Mouse (Mus musculus) limb, embryonic 15.5 days (tissue): ENCODE results near the gene Ssu72. TPM values are rescaled to one million over a fixed set of nuclear protein-coding genes. Genes with fewer than 3 reads are reported as not detected.
"Not testable (repeated sequence)": the region's sequence is repeated elsewhere in the genome, so short reads cannot be mapped to it uniquely, and the experiment has no call there.

Experiments used
- ATAC-seq: fragments of 200-750 bp; cut with Nextera tagmentation; 2 replicates; pipeline ENCODE4 v1.8.0; 2017; ENCODE audit warnings: low read depth, moderate TSS enrichment; ENCODE audit not compliant: insufficient number of reproducible peaks, low FRiP score, low TSS enrichment
- H3K27ac ChIP-seq: fragments of 300-500 bp; sonication (generic); 2 replicates; pipeline ENCODE4 v1.5.1; 2015; ENCODE audit warnings: moderate library complexity, mild to moderate bottlenecking, inconsistent platforms
- H3K27me3 ChIP-seq: fragments of 300-500 bp; sonication (generic); 2 replicates; pipeline ENCODE4 v1.6.1; 2015; ENCODE audit warnings: inconsistent platforms
- H3K36me3 ChIP-seq: fragments of 300-500 bp; sonication (generic); 2 replicates; pipeline ENCODE4 v1.6.1; 2015; ENCODE audit warnings: inconsistent platforms
- H3K4me1 ChIP-seq: fragments of 300-500 bp; sonication (generic); 2 replicates; pipeline ENCODE4 v1.6.1; 2015; ENCODE audit warnings: inconsistent platforms
- H3K4me2 ChIP-seq: fragments of 300-500 bp; sonication (generic); 2 replicates; pipeline ENCODE4 v1.6.1; 2015; ENCODE audit warnings: mild to moderate bottlenecking, inconsistent platforms
- H3K4me3 ChIP-seq: fragments of 300-500 bp; sonication (generic); 2 replicates; pipeline ENCODE4 v1.5.1; 2015; ENCODE audit warnings: mild to moderate bottlenecking, inconsistent platforms
- H3K9ac ChIP-seq: fragments of 300-500 bp; sonication (generic); 2 replicates; pipeline ENCODE4 v1.6.1; 2015; ENCODE audit warnings: inconsistent platforms
- H3K9me3 ChIP-seq: fragments of 300-500 bp; sonication (generic); 2 replicates; pipeline ENCODE4 v1.6.1; 2016; ENCODE audit warnings: inconsistent platforms
- WGBS: fragments of 180-500 bp; shearing (Covaris S2); methylation state at CpG from one replicate; pipeline ENCODE4 v1.1.7; 2015; 5-methylcytosine and 5-hydroxymethylcytosine counted together
- polyA plus RNA-seq: library from polyadenylated mRNA; unstranded; fragments of >200 nt; fragmentation: Nextera tagmentation; extraction: Ambion mirVana; gene quantifications from 2 replicates; pipeline ENCODE4 v1.2.1, GENCODE M21; 2015

Gene Ssu72
- polyA plus RNA-seq, 1 experiment from 2014 or later: 132 TPM

DNA sequence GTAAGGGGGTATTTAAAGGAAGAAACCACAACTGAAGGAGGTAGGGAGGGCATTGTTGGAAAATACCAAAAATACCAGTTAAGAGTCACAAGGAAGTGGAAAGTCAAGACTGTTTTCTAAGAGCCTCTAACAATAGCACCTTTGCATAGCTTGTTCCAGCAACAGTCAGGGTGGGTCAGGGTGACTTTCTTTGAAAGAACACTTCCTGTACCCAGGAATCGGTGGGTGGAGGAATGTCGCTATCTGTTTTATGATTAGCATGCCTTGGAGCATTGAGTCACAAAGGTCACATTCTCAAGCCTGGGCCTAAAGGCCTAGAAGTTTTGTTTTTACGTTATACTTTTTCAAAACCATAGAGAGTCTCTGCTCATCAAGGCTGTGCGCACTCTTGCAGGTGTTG is 16.8 kb upstream of the Ssu72 start:
- not testable (repeated sequence) for H3K4me3 ChIP-seq, H3K27ac ChIP-seq, H3K9me3 ChIP-seq, H3K36me3 ChIP-seq, ATAC-seq, H3K4me1 ChIP-seq, H3K4me2 ChIP-seq, H3K27me3 ChIP-seq, H3K9ac ChIP-seq
- 82% methylated on average over 4 of the region's 4 CpGs for WGBS

DNA sequence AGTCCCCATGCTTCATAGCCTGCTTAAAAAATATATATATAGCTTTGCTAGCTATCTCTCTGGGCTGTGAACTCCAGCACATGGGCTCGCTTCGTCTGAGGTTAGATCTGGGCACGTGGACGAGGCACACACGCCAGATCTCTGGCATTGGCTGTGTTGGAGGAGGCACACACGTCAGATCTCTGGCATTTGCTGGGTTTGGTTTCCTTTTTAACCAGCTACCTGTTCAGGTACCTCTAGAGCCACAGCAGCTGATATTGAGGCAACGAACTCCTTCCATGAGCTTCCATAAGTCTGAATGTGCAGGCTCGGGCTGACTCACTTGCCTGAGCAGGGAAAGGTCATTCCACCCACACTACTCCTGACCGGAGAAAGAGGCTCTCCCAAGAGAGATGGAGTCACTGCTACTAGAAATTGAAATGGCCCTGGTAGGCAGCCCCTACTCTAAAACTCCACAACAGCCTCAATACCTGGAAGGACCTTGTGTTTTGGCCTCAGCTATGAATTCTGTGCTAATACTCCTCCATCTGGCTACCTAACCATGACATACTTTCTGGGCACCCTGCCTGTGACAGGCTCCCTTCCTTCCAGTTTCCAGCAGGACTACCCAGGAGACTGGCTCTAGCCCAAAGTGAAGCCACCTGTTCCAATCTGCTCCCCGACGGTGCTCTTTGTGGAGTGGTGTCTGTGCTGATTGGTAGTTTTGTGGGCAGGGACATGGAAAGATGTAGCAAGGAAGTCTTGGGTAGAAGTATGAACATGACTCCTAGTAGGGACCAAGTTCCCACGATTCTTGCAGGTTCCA is 13.8 kb upstream of the Ssu72 start:
- 82% methylated on average over 12 of the region's 12 CpGs for WGBS
- Histone ChIP-seq H3K27me3 (no peaks in the 10 kb centered on the region), H3K9me3 (no peaks in the 10 kb centered on the region), H3K4me2 (no peak overlapping the region), H3K27ac (no peak overlapping the region), H3K36me3 (no peaks in the 10 kb centered on the region), H3K4me1 (peaks cover 17% of the 10 kb centered on the region), H3K4me3 (no peak overlapping the region), H3K9ac (no peak overlapping the region)
- ATAC-seq: no peak

DNA sequence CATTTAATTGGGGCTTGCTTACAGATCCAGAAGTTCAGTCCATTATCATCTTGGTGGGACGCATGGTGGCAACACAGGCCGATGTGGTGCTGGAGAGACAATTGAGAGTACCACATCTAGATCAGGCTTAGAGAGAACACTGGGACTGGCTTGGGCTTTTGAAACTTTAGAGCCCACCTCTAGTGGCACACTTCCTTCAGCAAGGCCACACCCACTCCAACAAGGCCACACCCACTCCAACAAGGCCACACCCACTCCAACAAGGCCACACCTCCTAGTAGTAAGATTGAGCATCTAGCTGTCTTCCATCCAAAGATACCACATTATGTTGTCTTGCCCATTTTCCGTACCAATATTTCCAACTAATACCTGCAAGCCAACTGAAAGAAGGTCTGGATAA is 12.2 kb upstream of the Ssu72 start:
- no peak for ATAC-seq
- H3K9me3 ChIP-seq: no peaks in the 10 kb centered on the region
- no peak overlapping the region for H3K9ac ChIP-seq
- H3K36me3 ChIP-seq: no peaks in the 10 kb centered on the region
- no peaks in the 10 kb centered on the region for H3K27me3 ChIP-seq
- H3K4me1 ChIP-seq: peaks cover 28% of the 10 kb centered on the region
- no peak overlapping the region for H3K4me2 ChIP-seq
- no peak overlapping the region for H3K27ac ChIP-seq
- WGBS: 96% methylated on average over 3 of the region's 3 CpGs
- no peak overlapping the region for H3K4me3 ChIP-seq

DNA sequence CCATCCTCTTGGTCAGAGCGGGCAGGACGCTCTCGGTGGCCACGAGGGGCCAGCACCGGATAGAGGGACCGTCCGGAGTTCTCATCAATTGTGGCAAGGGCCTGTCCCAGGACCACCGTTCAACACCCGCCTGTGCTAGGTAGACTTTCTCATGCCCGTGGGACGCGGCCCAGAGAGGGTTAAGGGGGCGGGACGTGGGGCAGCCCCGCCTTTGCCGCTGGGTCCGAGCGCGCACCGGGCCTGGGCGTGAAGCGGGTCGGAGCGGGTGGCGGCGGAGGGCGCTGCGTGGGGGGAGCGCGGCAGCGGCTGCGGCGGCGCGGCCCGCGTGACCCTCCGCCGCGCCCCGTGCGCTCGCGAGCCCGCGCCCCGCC is 10.5 kb upstream of the Ssu72 start, which contains the start of gene Fndc10:
Fndc10 (plus strand) TSS at position 232 of the 371 bp plus-strand sequence.
- Histone ChIP-seq H3K9me3 (no peaks in the 10 kb centered on the region), H3K27me3 (no peaks in the 10 kb centered on the region), H3K4me1 (peaks cover 28% of the 10 kb centered on the region), H3K4me3 (peak within 1 kb of the TSS; percentile 74), H3K9ac (peak within 1 kb of the TSS; percentile 66), H3K27ac (peak within 1 kb of the TSS; percentile 86), H3K4me2 (peak within 1 kb of the TSS; percentile 95), H3K36me3 (no peaks in the 10 kb centered on the region)
- peak; percentile 76; the same call in 1 of the 2 replicates for ATAC-seq
- under 1% methylated on average over 33 of the region's 47 CpGs for WGBS

DNA sequence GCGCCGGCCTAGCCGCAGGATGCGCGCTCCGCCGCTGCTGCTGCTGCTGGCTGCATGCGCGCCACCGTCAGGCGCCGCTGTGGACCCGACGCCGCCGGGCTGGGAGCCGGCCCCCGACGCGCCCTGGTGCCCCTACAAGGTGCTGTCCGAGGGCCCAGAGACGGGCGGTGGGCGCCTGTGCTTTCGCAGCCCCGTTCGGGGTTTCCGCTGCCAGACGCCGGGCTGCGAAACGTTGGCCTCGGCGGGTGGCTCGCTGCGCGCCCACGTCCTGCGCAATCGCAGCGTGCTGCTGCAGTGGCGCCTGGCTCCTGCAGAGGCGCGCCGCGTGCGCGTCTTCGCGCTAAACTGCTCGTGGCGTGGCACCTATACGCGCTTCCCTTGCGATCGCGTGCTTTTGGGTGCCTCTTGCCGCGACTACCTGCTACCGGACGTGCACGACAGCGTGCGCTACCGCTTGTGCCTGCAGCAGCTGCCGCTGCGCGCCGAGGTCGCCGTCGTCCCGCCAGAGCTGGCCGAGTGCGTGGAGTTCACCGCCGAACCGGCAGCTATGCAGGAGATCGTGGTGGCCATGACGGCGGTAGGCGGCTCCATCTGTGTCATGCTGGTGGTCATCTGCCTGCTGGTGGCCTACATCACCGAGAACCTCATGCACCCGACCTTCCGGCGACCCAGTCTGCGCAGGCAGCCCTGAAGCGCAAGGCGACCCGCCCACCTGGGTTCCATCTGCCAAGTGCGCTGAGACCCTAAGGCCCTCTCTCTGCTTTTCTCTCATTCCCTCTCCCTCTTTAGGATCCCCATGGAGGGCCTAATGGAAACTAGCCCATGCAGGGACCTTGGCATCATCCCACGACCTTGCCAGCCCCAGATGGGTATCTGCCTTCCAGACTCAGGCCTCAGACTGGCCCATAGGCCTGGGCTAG is 9.9 kb upstream of the Ssu72 start:
- Histone ChIP-seq H3K9ac (peak overlapping the region; percentile 66), H3K27me3 (no peaks in the 10 kb centered on the region), H3K36me3 (no peaks in the 10 kb centered on the region), H3K4me3 (peak overlapping the region; percentile 74), H3K27ac (peak overlapping the region; percentile 86), H3K9me3 (no peaks in the 10 kb centered on the region), H3K4me1 (peaks cover 28% of the 10 kb centered on the region), H3K4me2 (peak overlapping the region; percentile 95)
- peak; percentile 60; the same call in 1 of the 2 replicates for ATAC-seq
- under 1% methylated on average over 76 of the region's 92 CpGs for WGBS

DNA sequence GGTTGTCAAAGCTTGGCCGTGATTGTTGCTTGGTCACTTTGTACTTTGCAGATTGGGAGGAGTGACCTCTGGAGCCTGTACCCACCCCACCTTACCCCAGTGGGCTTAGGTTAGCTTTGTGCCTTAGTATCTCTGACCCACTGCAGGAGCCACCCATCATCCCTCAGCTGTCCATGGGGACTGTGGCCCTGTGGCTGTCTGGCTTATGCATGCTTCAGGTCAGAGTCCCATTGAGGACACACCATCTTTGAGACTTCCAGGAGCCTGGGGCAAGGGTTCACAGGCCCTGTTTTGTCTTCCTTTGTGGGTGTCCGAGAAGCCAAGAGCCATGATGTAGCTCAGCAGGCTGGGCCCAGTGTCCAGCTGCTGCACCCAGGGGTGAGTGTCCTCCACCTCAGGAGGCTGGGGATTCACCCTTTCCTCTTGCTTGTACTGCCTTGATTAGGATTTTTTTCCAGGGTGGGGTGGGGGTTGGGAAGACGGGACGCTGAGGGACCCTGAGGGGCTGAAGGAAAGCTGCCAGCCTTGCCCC is 9.0 kb upstream of the Ssu72 start:
- peaks cover 28% of the 10 kb centered on the region for H3K4me1 ChIP-seq
- 70% methylated on average over 4 of the region's 4 CpGs for whole genome bisulfite sequencing
- no peaks in the 10 kb centered on the region for H3K9me3 ChIP-seq
- no peak overlapping the region for H3K27ac ChIP-seq
- no peaks in the 10 kb centered on the region for H3K27me3 ChIP-seq
- peak overlapping the region; percentile 95 for H3K4me2 ChIP-seq
- peak overlapping the region; percentile 66; the same call in 1 of the 2 replicates for H3K9ac ChIP-seq
- H3K36me3 ChIP-seq: no peaks in the 10 kb centered on the region
- ATAC-seq: no peak
- peak overlapping the region; percentile 74 for H3K4me3 ChIP-seq

DNA sequence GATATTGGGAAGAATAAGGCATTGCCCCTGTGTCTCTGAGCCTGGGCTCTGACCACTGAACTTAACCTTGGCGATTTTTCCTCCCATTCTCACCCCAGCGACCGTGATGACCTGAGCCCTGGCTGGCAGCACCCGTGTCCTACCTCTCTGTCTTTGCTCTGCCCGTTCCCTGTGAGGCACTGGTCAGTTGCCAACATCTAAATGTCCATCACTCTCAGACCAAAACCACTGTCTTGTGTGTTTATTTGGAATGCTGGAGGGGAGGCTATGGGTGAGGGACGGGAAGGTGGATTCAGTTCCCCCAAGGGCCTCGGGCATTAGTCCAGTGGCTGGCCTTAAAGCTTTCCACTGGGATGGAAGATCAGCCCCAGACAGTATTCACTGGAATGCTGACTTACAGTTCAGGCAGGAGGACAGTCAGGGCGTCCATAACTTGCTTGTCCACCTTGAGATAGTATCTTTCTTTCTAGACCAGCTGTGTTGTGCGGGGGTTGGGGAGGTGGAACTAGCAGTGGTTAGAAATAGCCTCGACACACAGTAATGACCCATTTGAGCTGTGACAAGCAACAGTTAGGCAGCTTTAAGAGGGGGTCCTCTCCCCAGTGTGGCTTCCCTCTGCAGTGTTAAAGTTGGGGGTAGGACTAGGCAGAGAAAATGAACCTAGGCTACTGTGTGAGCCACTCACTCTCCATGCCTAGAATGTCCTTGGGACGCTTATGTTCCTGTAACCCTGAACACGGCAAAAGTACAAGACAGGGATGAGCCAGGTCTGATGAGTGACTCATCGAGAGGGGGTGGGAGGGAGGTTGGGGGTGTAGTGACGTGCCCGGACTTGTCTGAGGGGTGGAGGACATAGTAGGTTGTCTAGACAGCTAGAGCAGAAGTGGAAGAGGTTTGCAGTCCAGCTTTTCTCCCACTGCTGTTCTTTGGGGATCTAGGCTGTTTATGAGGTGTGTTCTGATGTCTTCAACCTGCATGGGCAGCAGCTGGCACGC is 8.0 kb upstream of the Ssu72 start:
- H3K27ac ChIP-seq: no peak overlapping the region; the same call in 1 of the 2 replicates
- H3K9ac ChIP-seq: no peak overlapping the region

DNA sequence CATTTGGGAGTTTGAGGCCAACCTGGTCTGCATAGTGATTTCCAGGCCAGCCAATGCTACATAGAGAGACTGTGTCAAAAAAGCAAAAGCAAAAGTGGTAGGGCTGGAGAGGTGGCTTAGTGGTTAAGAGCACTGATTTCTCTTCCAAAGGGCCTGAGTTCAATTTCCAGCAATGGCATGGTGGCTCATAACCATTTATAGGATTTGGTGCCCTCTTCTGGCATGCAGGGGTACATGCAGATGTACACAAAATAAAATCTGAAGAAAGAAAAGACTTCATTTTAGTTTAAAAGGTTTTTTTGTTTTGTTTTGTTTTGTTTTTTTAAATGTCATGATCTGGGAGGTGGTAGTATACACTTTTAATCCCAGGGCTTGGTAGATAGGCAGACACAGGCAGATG is 4.2 kb upstream of the Ssu72 start:
- H3K9me3 ChIP-seq: no peaks in the 10 kb centered on the region

More for the DNA sequence above, 8.0 kb upstream of the Ssu72 start:
- H3K36me3 ChIP-seq: no peaks in the 10 kb centered on the region
- no peak for ATAC-seq
- no peaks in the 10 kb centered on the region for H3K27me3 ChIP-seq
- H3K9me3 ChIP-seq: no peaks in the 10 kb centered on the region
- 66% methylated on average over 16 of the region's 16 CpGs for WGBS
- no peak overlapping the region for H3K4me3 ChIP-seq
- peaks cover 28% of the 10 kb centered on the region for H3K4me1 ChIP-seq
- H3K4me2 ChIP-seq: 0 out of 2 replicates have a peak overlapping the region, but pooled peaks have one; percentile 10

DNA sequence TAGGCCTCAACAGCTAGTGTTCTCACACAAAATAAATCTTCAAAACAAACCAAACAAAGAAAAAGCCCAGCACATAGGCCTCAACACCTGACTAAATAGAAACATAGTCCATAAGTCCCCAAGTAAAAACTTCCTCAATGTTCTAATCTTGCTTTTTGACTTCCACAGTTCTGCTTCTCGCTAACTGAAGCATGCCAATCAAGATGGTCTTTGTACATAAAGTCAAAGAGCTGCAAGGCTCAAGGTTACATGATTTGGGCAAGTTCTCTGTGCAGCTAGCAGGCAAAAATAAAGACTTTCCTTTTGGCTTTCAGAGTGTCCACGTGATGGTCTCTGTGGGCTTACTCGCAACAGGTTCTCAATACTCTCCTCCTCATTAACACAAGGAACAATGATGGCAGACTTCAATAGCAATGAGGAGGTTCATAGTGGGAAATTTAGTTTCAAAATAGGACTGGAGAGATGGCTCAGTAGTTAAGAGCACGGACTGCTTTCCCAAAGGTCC is 1.1 kb upstream of the Ssu72 start:
- 94% methylated on average over 4 of the region's 4 CpGs for WGBS
- H3K4me1 ChIP-seq: peaks cover 7% of the 10 kb centered on the region; the same call in 1 of the 2 replicates
- H3K27me3 ChIP-seq: no peaks in the 10 kb centered on the region
- no peak for ATAC-seq
- H3K4me2 ChIP-seq: no peak overlapping the region
- H3K9me3 ChIP-seq: no peaks in the 10 kb centered on the region
- H3K27ac ChIP-seq: no peak overlapping the region
- H3K9ac ChIP-seq: no peak overlapping the region
- no peak overlapping the region for H3K4me3 ChIP-seq
- H3K36me3 ChIP-seq: no peaks in the 10 kb centered on the region

More for the DNA sequence above, 4.2 kb upstream of the Ssu72 start:
- Histone ChIP-seq H3K36me3 (no peaks in the 10 kb centered on the region), H3K4me1 (peaks cover 14% of the 10 kb centered on the region), H3K4me3 (no peak overlapping the region), H3K27me3 (no peaks in the 10 kb centered on the region), H3K4me2 (no peak overlapping the region), H3K9ac (no peak overlapping the region), H3K27ac (no peak overlapping the region)
- no peak for ATAC-seq

DNA sequence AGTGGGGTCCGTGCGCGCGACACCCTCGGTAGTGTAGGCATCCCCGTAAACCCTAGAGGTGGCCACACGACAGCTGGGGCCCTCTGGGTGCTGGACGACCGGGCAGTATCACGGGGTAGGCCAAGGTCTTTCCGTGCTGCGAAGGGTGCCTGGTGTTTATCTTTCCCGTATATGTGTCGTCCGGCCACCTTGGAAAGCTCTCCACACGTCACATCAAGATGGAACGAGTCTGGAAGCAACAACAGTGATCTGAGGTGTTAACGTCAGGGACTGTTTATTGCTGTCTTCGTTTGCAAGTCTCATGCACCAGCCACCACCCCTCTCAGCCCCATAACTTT is 961 bp downstream of the Ssu72 start:
- under 1% methylated on average over 19 of the region's 19 CpGs for WGBS
- peak overlapping the region; percentile 95 for H3K4me3 ChIP-seq
- no peak for ATAC-seq

DNA sequence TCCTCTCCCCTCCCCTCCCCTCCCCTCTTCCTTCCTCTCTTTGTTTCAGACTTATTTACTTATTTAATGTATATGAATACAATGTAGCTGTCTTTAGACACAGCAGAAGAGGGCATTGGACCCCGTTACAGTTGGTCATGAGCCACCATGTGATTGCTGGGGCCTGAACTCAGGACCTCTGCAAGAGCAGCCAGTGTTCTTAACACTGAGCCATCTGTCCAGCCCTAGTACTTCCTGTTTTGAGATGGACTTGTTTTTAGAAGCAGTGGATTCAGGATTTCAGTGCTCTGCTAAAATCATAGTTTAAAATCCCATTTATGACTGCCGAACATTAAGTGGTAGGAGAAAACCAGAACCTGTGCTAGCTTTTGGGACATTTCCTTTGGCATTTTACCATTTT is 4.0 kb downstream of the Ssu72 start:
- Histone ChIP-seq H3K27me3 (no peaks in the 10 kb centered on the region), H3K27ac (no peak overlapping the region), H3K4me2 (no peak overlapping the region), H3K9ac (no peak overlapping the region), H3K36me3 (no peaks in the 10 kb centered on the region), H3K9me3 (no peaks in the 10 kb centered on the region), H3K4me1 (peaks cover 10% of the 10 kb centered on the region; the same call in 1 of the 2 replicates), H3K4me3 (no peak overlapping the region)
- no peak for ATAC-seq
- WGBS: 76% methylated on average over 2 of the region's 2 CpGs

More for the DNA sequence above, 961 bp downstream of the Ssu72 start:
- Histone ChIP-seq H3K27ac (peak overlapping the region; percentile 99), H3K36me3 (no peaks in the 10 kb centered on the region), H3K9ac (peak overlapping the region; percentile 91), H3K9me3 (no peaks in the 10 kb centered on the region), H3K4me2 (peak overlapping the region; percentile 76), H3K27me3 (no peaks in the 10 kb centered on the region), H3K4me1 (peaks cover 10% of the 10 kb centered on the region; the same call in 1 of the 2 replicates)
